Mouse (Mus musculus) embryo, embryonic 10.5 days (tissue): ENCODE results near the gene Slc25a36.

Source experiments
- DNase-seq: peaks from one replicate; pipeline ENCODE4 v3.0.0-alpha.2; 2015; ENCODE audit warnings: low spot score

Slc25a36 gene

GRCm38 (mm10) chr9:97110571-97111390 lies at the start of gene Slc25a36:
Slc25a36 (minus strand) TSS chr9:97111157.
- peak; percentile 99 for DNase-seq

GRCm38 (mm10) chr9:97158412-97158811 lies 47.5 kb upstream of the Slc25a36 start:
- no peak for DNase-seq

- no peak for DNase-seq
These were observed 45.0 kb upstream of the Slc25a36 start for GRCm38 (mm10) chr9:97155981-97156380.

- no peak for DNase-seq
These were observed 44.0 kb upstream of the Slc25a36 start for GRCm38 (mm10) chr9:97154956-97155355.

GRCm38 (mm10) chr9:97153006-97153405 lies 42.0 kb upstream of the Slc25a36 start:
- DNase-seq: no peak

- no peak for DNase-seq
These were observed 36.3 kb upstream of the Slc25a36 start for GRCm38 (mm10) chr9:97147270-97147669.

- DNase-seq: no peak
These were observed 34.4 kb upstream of the Slc25a36 start for GRCm38 (mm10) chr9:97145351-97145750.

GRCm38 (mm10) chr9:97143416-97143815 lies 32.5 kb upstream of the Slc25a36 start:
- DNase-seq: no peak

GRCm38 (mm10) chr9:97142558-97142957 lies 31.6 kb upstream of the Slc25a36 start:
- DNase-seq: no peak

GRCm38 (mm10) chr9:97141723-97142122 lies 30.8 kb upstream of the Slc25a36 start:
- DNase-seq: no peak

GRCm38 (mm10) chr9:97140145-97140932 lies 29.4 kb upstream of the Slc25a36 start:
- no peak for DNase-seq

GRCm38 (mm10) chr9:97137678-97138077 lies 26.7 kb upstream of the Slc25a36 start:
- no peak for DNase-seq

- no peak for DNase-seq
These were observed 26.2 kb upstream of the Slc25a36 start for GRCm38 (mm10) chr9:97137116-97137515.

GRCm38 (mm10) chr9:97135866-97136265 lies 24.9 kb upstream of the Slc25a36 start:
- DNase-seq: no peak

GRCm38 (mm10) chr9:97133178-97133577 lies 22.2 kb upstream of the Slc25a36 start:
- DNase-seq: no peak

- DNase-seq: no peak
These were observed 19.0 kb upstream of the Slc25a36 start for GRCm38 (mm10) chr9:97130001-97130400.

GRCm38 (mm10) chr9:97123934-97124692 lies 13.2 kb upstream of the Slc25a36 start:
- no peak for DNase-seq

GRCm38 (mm10) chr9:97121432-97121831 lies 10.5 kb upstream of the Slc25a36 start:
- no peak for DNase-seq

GRCm38 (mm10) chr9:97114271-97114670 lies 3.3 kb upstream of the Slc25a36 start:
- DNase-seq: no peak

GRCm38 (mm10) chr9:97113555-97113929 lies 2.6 kb upstream of the Slc25a36 start:
- peak; percentile 2 for DNase-seq

GRCm38 (mm10) chr9:97112797-97113554 lies 2.0 kb upstream of the Slc25a36 start:
- peak; percentile 3 for DNase-seq

GRCm38 (mm10) chr9:97112238-97112637 lies 1.3 kb upstream of the Slc25a36 start:
- peak; percentile 10 for DNase-seq
